Mouse (Mus musculus): Measurements from ENCODE around the gene Arsg.

- TF ChIP-seq POLR2A (IDR thresholded peaks at IDR 0.05; ENCODE audit: insufficient read depth, low read depth, low read length) (no peak), CTCF (IDR thresholded peaks at IDR 0.05; ENCODE audit: insufficient read depth, low read depth, low read length) (no peak)
These were observed 137.7 kb downstream of the Arsg start for GRCm38 (mm10) chr11:109610795-109611302.
